Mouse (Mus musculus): ENCODE data around the gene Gm3625. TPM values are rescaled to one million over a fixed set of nuclear protein-coding genes. Genes with fewer than 3 reads are reported as not detected.

Gene Gm3625
- polyA plus RNA-seq (2012; ENCODE audit: insufficient read depth, low replicate concordance): not detected in 2 replicates

- H3K27me3 ChIP-seq (replicated peaks): no peaks in the 10 kb centered on the region
- H3K36me3 ChIP-seq (replicated peaks; ENCODE audit: low read length): peaks cover 15% of the 10 kb centered on the region
- peaks cover 48% of the 10 kb centered on the region for H3K4me1 ChIP-seq
- H3K9me3 ChIP-seq: no peaks in the 10 kb centered on the region
- TF ChIP-seq GATA1 (IDR thresholded peaks at IDR 0.05; ENCODE audit: borderline replicate concordance, low read length): no peak
- no peak for TF ChIP-seq FLI1 (IDR thresholded peaks at IDR 0.05; ENCODE audit: low read length)
- peak within 1 kb of the TSS; percentile 97 for H3K4me3 ChIP-seq (replicated peaks)
These were observed at the start of gene Gm3625, which contains the start of gene Itsn2 for GRCm38 (mm10) chr12:4592541-4593165. Gene Gm3625, minus strand, starts transcription at chr12:4592927. Gene Itsn2, plus strand, starts transcription at chr12:4592638.

GRCm38 (mm10) chr12:4640737-4641136, 48.0 kb upstream of the Gm3625 start:
- Histone ChIP-seq H3K4me3 (replicated peaks) (no peak overlapping the region), H3K27me3 (replicated peaks) (no peaks in the 10 kb centered on the region), H3K4me1 (peaks cover 13% of the 10 kb centered on the region; the same call in 1 of the 2 replicates), H3K9me3 (no peaks in the 10 kb centered on the region), H3K36me3 (replicated peaks; ENCODE audit: low read length) (peaks cover 92% of the 10 kb centered on the region)
- TF ChIP-seq FLI1 (IDR thresholded peaks at IDR 0.05; ENCODE audit: low read length): no peak
- TF ChIP-seq GATA1 (IDR thresholded peaks at IDR 0.05; ENCODE audit: borderline replicate concordance, low read length): no peak

- Histone ChIP-seq H3K4me3 (replicated peaks) (no peak overlapping the region), H3K36me3 (replicated peaks; ENCODE audit: low read length) (peaks cover 93% of the 10 kb centered on the region), H3K9me3 (no peaks in the 10 kb centered on the region), H3K27me3 (replicated peaks) (no peaks in the 10 kb centered on the region), H3K4me1 (peaks cover 13% of the 10 kb centered on the region; the same call in 1 of the 2 replicates)
- TF ChIP-seq FLI1 (IDR thresholded peaks at IDR 0.05; ENCODE audit: low read length) (no peak), GATA1 (IDR thresholded peaks at IDR 0.05; ENCODE audit: borderline replicate concordance, low read length) (no peak)
These were observed 45.7 kb upstream of the Gm3625 start for GRCm38 (mm10) chr12:4638438-4638837.

- peaks cover 99% of the 10 kb centered on the region for H3K36me3 ChIP-seq (replicated peaks; ENCODE audit: low read length)
- TF ChIP-seq GATA1 (IDR thresholded peaks at IDR 0.05; ENCODE audit: borderline replicate concordance, low read length): no peak
- TF ChIP-seq FLI1 (IDR thresholded peaks at IDR 0.05; ENCODE audit: low read length): no peak
- H3K27me3 ChIP-seq (replicated peaks): no peaks in the 10 kb centered on the region
- peaks cover 11% of the 10 kb centered on the region for H3K4me1 ChIP-seq
- no peak overlapping the region for H3K4me3 ChIP-seq (replicated peaks)
- H3K9me3 ChIP-seq: no peaks in the 10 kb centered on the region
These were observed 40.2 kb upstream of the Gm3625 start for GRCm38 (mm10) chr12:4632957-4633356.

- no peak overlapping the region for H3K4me3 ChIP-seq (replicated peaks)
- peaks cover 43% of the 10 kb centered on the region for H3K36me3 ChIP-seq (replicated peaks; ENCODE audit: low read length)
- no peaks in the 10 kb centered on the region for H3K27me3 ChIP-seq (replicated peaks)
- TF ChIP-seq FLI1 (IDR thresholded peaks at IDR 0.05; ENCODE audit: low read length): no peak
- TF ChIP-seq GATA1 (IDR thresholded peaks at IDR 0.05; ENCODE audit: borderline replicate concordance, low read length): no peak
- no peaks in the 10 kb centered on the region for H3K9me3 ChIP-seq
- peaks cover 27% of the 10 kb centered on the region for H3K4me1 ChIP-seq
These were observed 31.5 kb upstream of the Gm3625 start for GRCm38 (mm10) chr12:4624201-4624600.

- Histone ChIP-seq H3K4me1 (peaks cover 13% of the 10 kb centered on the region), H3K9me3 (no peaks in the 10 kb centered on the region), H3K36me3 (replicated peaks; ENCODE audit: low read length) (peaks cover 20% of the 10 kb centered on the region), H3K27me3 (replicated peaks) (no peaks in the 10 kb centered on the region), H3K4me3 (replicated peaks) (no peak overlapping the region)
- TF ChIP-seq GATA1 (IDR thresholded peaks at IDR 0.05; ENCODE audit: borderline replicate concordance, low read length) (no peak), FLI1 (IDR thresholded peaks at IDR 0.05; ENCODE audit: low read length) (no peak)
These were observed 22.0 kb upstream of the Gm3625 start for GRCm38 (mm10) chr12:4614722-4615121.

GRCm38 (mm10) chr12:4606625-4607024, 13.9 kb upstream of the Gm3625 start:
- TF ChIP-seq GATA1 (IDR thresholded peaks at IDR 0.05; ENCODE audit: borderline replicate concordance, low read length) (no peak), FLI1 (IDR thresholded peaks at IDR 0.05; ENCODE audit: low read length) (no peak)
- no peak overlapping the region for H3K4me3 ChIP-seq (replicated peaks)
- peaks cover 33% of the 10 kb centered on the region for H3K36me3 ChIP-seq (replicated peaks; ENCODE audit: low read length)
- no peaks in the 10 kb centered on the region for H3K27me3 ChIP-seq (replicated peaks)
- H3K9me3 ChIP-seq: no peaks in the 10 kb centered on the region
- H3K4me1 ChIP-seq: peaks cover 44% of the 10 kb centered on the region

- TF ChIP-seq FLI1 (IDR thresholded peaks at IDR 0.05; ENCODE audit: low read length) (no peak), GATA1 (IDR thresholded peaks at IDR 0.05; ENCODE audit: borderline replicate concordance, low read length) (no peak)
- Histone ChIP-seq H3K4me1 (peaks cover 57% of the 10 kb centered on the region), H3K36me3 (replicated peaks; ENCODE audit: low read length) (peaks cover 35% of the 10 kb centered on the region), H3K4me3 (replicated peaks) (no peak overlapping the region), H3K9me3 (no peaks in the 10 kb centered on the region), H3K27me3 (replicated peaks) (no peaks in the 10 kb centered on the region)
These were observed 7.0 kb upstream of the Gm3625 start for GRCm38 (mm10) chr12:4599713-4600112.

- H3K4me3 ChIP-seq (replicated peaks): peak overlapping the region; percentile 64
- H3K36me3 ChIP-seq (replicated peaks; ENCODE audit: low read length): peaks cover 35% of the 10 kb centered on the region
- TF ChIP-seq GATA1 (IDR thresholded peaks at IDR 0.05; ENCODE audit: borderline replicate concordance, low read length) (no peak), FLI1 (IDR thresholded peaks at IDR 0.05; ENCODE audit: low read length) (no peak)
- H3K27me3 ChIP-seq (replicated peaks): no peaks in the 10 kb centered on the region
- H3K4me1 ChIP-seq: peaks cover 62% of the 10 kb centered on the region
- no peaks in the 10 kb centered on the region for H3K9me3 ChIP-seq
These were observed 6.1 kb upstream of the Gm3625 start for GRCm38 (mm10) chr12:4598666-4599428.

GRCm38 (mm10) chr12:4595055-4595454, 2.3 kb upstream of the Gm3625 start:
- H3K36me3 ChIP-seq (replicated peaks; ENCODE audit: low read length): peaks cover 18% of the 10 kb centered on the region
- no peak for TF ChIP-seq FLI1 (IDR thresholded peaks at IDR 0.05; ENCODE audit: low read length)
- TF ChIP-seq GATA1 (IDR thresholded peaks at IDR 0.05; ENCODE audit: borderline replicate concordance, low read length): no peak
- no peaks in the 10 kb centered on the region for H3K27me3 ChIP-seq (replicated peaks)
- peaks cover 62% of the 10 kb centered on the region for H3K4me1 ChIP-seq
- no peaks in the 10 kb centered on the region for H3K9me3 ChIP-seq
- peak overlapping the region; percentile 82 for H3K4me3 ChIP-seq (replicated peaks)

All from megakaryocyte, embryonic 14.5 days (primary cell).